Mouse (Mus musculus): ENCODE measurements around the gene Rabl6. TPM values are rescaled to one million over a fixed set of nuclear protein-coding genes. Genes with fewer than 3 reads are reported as not detected.

Gene Rabl6
- polyA plus RNA-seq, 1 experiment, result 87.9 TPM

GRCm38 (mm10) chr2:25625986-25626385, 17.7 kb upstream of the Rabl6 start:
- TF ChIP-seq CTCF (IDR thresholded peaks at IDR 0.05; ENCODE audit: borderline replicate concordance, extremely low read depth, insufficient read depth, insufficient read length) (no peak), POLR2A (IDR thresholded peaks at IDR 0.05; ENCODE audit: borderline replicate concordance, extremely low read depth, insufficient read depth, insufficient read length, poor library complexity, severe bottlenecking) (no peak)
- DNase-seq (ENCODE audit: low read depth), result no peak

DNA sequence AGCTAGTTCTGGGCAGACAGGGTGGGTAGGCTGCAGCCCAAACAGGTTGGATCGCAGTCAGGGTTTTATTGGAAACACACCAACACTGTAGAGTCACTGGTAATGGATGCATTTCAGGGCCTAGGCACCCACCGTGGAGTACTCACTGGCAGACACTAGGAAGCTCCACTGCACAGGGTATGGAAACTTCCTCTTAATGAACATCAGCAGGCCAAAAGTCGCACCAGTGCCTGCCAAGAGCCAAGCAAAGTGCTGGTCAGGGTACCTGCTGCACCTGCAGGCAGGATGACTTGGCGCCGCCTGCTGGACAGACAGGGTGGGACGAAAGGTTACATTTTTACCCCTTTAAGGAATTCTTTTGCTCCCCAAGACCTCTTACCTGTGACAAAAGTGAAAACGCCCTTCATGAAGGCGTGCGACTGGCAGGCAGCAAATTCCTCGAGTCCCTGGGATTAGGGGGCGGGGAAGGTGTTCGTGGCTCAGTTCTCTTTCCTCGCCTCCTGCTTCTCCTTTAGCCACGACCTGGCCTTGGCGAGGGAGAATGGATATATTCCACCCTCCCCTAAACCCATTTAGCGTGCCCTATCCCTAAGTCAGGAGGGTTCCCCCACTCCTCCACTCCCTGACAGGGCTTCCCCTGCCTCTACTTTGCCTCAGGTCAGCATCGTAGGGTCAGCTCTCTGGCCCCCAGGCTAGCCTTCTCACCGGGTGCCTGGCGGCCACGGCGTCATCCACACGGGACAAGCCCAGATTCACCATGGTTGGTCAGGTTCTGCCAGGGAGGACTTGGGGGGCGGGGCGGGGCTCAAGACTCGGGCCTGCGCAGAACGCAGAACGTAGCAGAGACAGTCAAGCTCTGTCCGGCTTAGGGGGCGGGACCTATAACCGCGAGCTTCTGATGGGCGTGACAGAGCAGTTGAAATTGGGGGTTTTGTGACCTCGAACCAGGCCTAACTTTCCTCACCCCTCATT, 13.2 kb upstream of the Rabl6 start, which contains the start of gene Tmem141:
TSS of gene Tmem141 (minus strand) at position 777 of the 972 bp plus-strand sequence.
- peak; percentile 70 for TF ChIP-seq CTCF (IDR thresholded peaks at IDR 0.05; ENCODE audit: borderline replicate concordance, extremely low read depth, insufficient read depth, insufficient read length)
- TF ChIP-seq POLR2A (IDR thresholded peaks at IDR 0.05; ENCODE audit: borderline replicate concordance, extremely low read depth, insufficient read depth, insufficient read length, poor library complexity, severe bottlenecking), result no peak
- DNase-seq (ENCODE audit: low read depth), result peak; percentile 92

GRCm38 (mm10) chr2:25620852-25621228, 12.5 kb upstream of the Rabl6 start:
- TF ChIP-seq POLR2A (IDR thresholded peaks at IDR 0.05; ENCODE audit: borderline replicate concordance, extremely low read depth, insufficient read depth, insufficient read length, poor library complexity, severe bottlenecking), result no peak
- no peak for TF ChIP-seq CTCF (IDR thresholded peaks at IDR 0.05; ENCODE audit: borderline replicate concordance, extremely low read depth, insufficient read depth, insufficient read length)
- no peak for DNase-seq (ENCODE audit: low read depth)

DNA sequence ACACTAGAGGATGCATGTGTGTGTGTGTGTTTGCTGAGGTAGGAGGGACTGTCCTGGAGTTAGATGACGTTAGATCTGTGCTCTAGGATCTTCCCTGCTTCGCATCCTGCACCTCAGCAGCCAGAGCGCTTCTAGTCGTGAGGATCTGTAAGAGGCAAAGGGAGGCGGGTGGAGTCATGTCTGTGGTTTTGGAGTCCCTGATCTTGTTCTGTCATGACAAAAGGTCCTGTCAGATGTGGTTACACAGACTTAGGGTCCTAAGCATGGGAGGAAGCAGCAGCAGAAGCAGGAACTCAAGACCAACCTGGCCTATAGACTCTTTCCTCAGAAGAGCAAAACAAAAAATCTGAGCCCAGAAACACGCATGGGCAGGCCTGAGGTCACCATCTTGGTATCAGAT, 12.1 kb upstream of the Rabl6 start:
- TF ChIP-seq POLR2A (IDR thresholded peaks at IDR 0.05; ENCODE audit: borderline replicate concordance, extremely low read depth, insufficient read depth, insufficient read length, poor library complexity, severe bottlenecking) (no peak), CTCF (IDR thresholded peaks at IDR 0.05; ENCODE audit: borderline replicate concordance, extremely low read depth, insufficient read depth, insufficient read length) (no peak)
- no peak for DNase-seq (ENCODE audit: low read depth)

DNA sequence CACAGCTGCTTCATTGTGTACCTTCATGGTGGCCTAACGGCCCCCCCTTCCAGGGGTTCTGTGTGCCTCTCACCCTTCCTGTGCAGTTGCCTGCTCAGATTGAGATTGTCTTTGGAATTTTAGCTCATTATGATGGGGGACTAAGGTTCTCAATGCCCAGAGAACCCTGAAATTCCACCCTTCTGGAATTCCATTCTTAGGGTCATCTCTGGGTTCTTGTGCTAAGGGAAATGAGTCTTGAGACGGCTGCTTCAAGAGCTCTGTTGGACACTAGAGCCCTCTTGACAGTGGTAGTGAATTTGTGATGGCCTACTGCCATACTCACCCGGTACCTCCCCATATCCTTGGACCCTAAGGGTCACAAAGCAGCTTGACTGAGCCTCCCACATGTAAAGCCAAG, 9.3 kb upstream of the Rabl6 start, which contains the start of gene Ccdc183:
TSS of gene Ccdc183 (minus strand) at position 101 of the 400 bp plus-strand sequence.
- TF ChIP-seq POLR2A (IDR thresholded peaks at IDR 0.05; ENCODE audit: borderline replicate concordance, extremely low read depth, insufficient read depth, insufficient read length, poor library complexity, severe bottlenecking) (no peak), CTCF (IDR thresholded peaks at IDR 0.05; ENCODE audit: borderline replicate concordance, extremely low read depth, insufficient read depth, insufficient read length) (no peak)
- DNase-seq (ENCODE audit: low read depth), result no peak

DNA sequence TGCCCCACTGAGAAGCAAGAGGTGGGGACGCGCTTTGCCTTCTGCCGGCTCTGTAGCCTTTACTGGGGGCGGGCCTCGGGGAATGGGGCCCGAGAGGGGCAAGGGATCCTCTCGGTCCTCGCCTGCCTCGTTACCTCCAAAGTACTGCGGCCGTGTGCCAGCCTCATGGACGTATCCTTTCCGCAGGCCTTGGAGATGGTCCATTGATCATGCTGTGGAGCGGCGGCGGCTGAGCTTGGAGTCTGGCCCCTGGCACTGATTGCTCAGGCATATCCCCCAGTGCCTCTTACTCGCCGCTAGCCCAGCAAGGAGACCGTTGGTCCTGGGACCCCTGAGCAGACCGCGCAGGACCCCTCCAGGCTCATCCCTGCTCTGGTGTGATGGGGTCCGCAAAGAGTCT, 8.1 kb upstream of the Rabl6 start:
- DNase-seq (ENCODE audit: low read depth), result peak; percentile 12
- TF ChIP-seq CTCF (IDR thresholded peaks at IDR 0.05; ENCODE audit: borderline replicate concordance, extremely low read depth, insufficient read depth, insufficient read length) (no peak), POLR2A (IDR thresholded peaks at IDR 0.05; ENCODE audit: borderline replicate concordance, extremely low read depth, insufficient read depth, insufficient read length, poor library complexity, severe bottlenecking) (no peak)

GRCm38 (mm10) chr2:25608671-25609070, 350 bp upstream of the Rabl6 start:
- no peak for DNase-seq (ENCODE audit: low read depth)
- TF ChIP-seq POLR2A (IDR thresholded peaks at IDR 0.05; ENCODE audit: borderline replicate concordance, extremely low read depth, insufficient read depth, insufficient read length, poor library complexity, severe bottlenecking), result no peak
- TF ChIP-seq CTCF (IDR thresholded peaks at IDR 0.05; ENCODE audit: borderline replicate concordance, extremely low read depth, insufficient read depth, insufficient read length), result no peak

GRCm38 (mm10) chr2:25602526-25602925, 5.8 kb downstream of the Rabl6 start:
- TF ChIP-seq CTCF (IDR thresholded peaks at IDR 0.05; ENCODE audit: borderline replicate concordance, extremely low read depth, insufficient read depth, insufficient read length), result no peak
- no peak for TF ChIP-seq POLR2A (IDR thresholded peaks at IDR 0.05; ENCODE audit: borderline replicate concordance, extremely low read depth, insufficient read depth, insufficient read length, poor library complexity, severe bottlenecking)
- DNase-seq (ENCODE audit: low read depth), result no peak

- DNase-seq (ENCODE audit: low read depth), result no peak
- TF ChIP-seq CTCF (IDR thresholded peaks at IDR 0.05; ENCODE audit: borderline replicate concordance, extremely low read depth, insufficient read depth, insufficient read length) (no peak), POLR2A (IDR thresholded peaks at IDR 0.05; ENCODE audit: borderline replicate concordance, extremely low read depth, insufficient read depth, insufficient read length, poor library complexity, severe bottlenecking) (no peak)
Observed at GRCm38 (mm10) chr2:25600037-25600436, 8.3 kb downstream of the Rabl6 start.

- no peak for TF ChIP-seq CTCF (IDR thresholded peaks at IDR 0.05; ENCODE audit: borderline replicate concordance, extremely low read depth, insufficient read depth, insufficient read length)
- no peak for TF ChIP-seq POLR2A (IDR thresholded peaks at IDR 0.05; ENCODE audit: borderline replicate concordance, extremely low read depth, insufficient read depth, insufficient read length, poor library complexity, severe bottlenecking)
- DNase-seq (ENCODE audit: low read depth), result no peak
Observed at GRCm38 (mm10) chr2:25598749-25599148, 9.6 kb downstream of the Rabl6 start.

DNA sequence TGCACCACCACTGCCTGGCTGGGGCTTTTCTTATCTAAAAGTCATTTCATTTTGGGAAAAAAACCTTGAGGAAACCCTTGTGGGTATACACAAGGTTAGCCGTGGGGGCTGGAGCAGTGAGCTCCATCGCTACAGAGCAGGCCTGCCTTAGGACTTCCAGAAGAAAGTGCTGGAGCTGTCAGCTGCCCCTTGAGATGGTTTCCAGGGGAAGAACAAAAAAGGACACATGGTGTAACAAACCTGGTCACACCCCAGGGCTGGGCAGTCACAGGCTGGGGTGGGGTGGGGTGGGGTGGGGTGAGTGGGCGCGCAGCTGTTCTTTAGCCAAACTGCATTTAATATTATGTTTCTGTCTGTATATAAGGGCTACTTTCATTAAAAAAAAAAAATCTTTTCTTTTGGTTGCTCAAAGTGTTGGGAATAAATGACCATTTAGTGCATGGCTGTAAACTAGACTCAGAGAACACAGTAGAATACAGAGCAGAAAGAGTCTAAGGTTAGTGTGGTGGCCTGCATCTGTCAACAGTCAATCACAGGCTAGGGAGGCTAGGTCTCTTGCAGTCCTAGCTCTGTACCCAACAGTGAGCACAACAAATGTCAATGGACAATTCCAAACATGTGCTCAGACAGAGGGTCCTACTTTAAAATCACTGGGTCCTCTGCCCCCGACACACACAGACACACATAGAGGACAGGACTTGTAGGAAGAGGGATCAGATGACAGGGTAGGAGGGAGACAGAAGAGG, 11.4 kb downstream of the Rabl6 start:
- DNase-seq (ENCODE audit: low read depth), result no peak
- no peak for TF ChIP-seq POLR2A (IDR thresholded peaks at IDR 0.05; ENCODE audit: borderline replicate concordance, extremely low read depth, insufficient read depth, insufficient read length, poor library complexity, severe bottlenecking)
- no peak for TF ChIP-seq CTCF (IDR thresholded peaks at IDR 0.05; ENCODE audit: borderline replicate concordance, extremely low read depth, insufficient read depth, insufficient read length)

All from brain, embryonic 14.5 days (tissue).